Mouse (Mus musculus) ES-Bruce4 (cell line): ENCODE measurements around the gene Ctrl.

Source experiments
- CTCF ChIP-seq: IDR thresholded peaks from one replicate; pipeline ENCODE4 v1.8.1; 2011; ENCODE audit warnings: low read depth, low read length
- EP300 ChIP-seq: IDR thresholded peaks from 2 replicates; pipeline ENCODE4 v1.6.1; 2011; ENCODE audit warnings: low read depth, low read length; ENCODE audit not compliant: insufficient read depth
- POLR2A ChIP-seq: IDR thresholded peaks from one replicate; pipeline ENCODE4 v1.8.1; 2011; ENCODE audit warnings: low read length; ENCODE audit not compliant: insufficient read depth

- peak; percentile 66 for TF ChIP-seq CTCF
- no peak for TF ChIP-seq POLR2A
- TF ChIP-seq EP300: 0 out of 2 replicates have a peak, but pooled peaks have one; percentile 7
Observed at GRCm38 (mm10) chr8:105979325-105979724, 45.7 kb upstream of the Ctrl start, which contains the start of gene Dpep3.
